Mouse (Mus musculus) G1E (cell line): ENCODE data around the gene Clasp1.

Source experiments
- CTCF ChIP-seq: IDR thresholded peaks from 2 replicates; pipeline ENCODE4 v1.5.1; 2012; ENCODE audit warnings: low read depth, low read length, inconsistent platforms, mixed read lengths
- GATA1 ChIP-seq: IDR thresholded peaks from 2 replicates; pipeline ENCODE4 v1.6.1; 2012; ENCODE audit warnings: borderline replicate concordance, low read length, inconsistent platforms, mixed read lengths
- GATA2 ChIP-seq: IDR thresholded peaks from 2 replicates; pipeline ENCODE4 v1.6.1; 2012; ENCODE audit warnings: low read depth, low read length, inconsistent platforms, borderline replicate concordance
- POLR2AphosphoS5 ChIP-seq: IDR thresholded peaks from 2 replicates; pipeline ENCODE4 v1.6.1; 2012; ENCODE audit warnings: low read depth, low read length, inconsistent platforms; ENCODE audit not compliant: insufficient replicate concordance
- TAL1 ChIP-seq: conservative IDR thresholded peaks from 2 replicates; pipeline ENCODE4 v1.6.1; 2012; ENCODE audit warnings: low read depth, low read length, inconsistent platforms, mixed read lengths

- TF ChIP-seq CTCF (no peak), TAL1 (no peak), GATA1 (no peak), POLR2AphosphoS5 (no peak), GATA2 (no peak)
Measured at GRCm38 (mm10) chr1:118525336-118525735, 136.5 kb downstream of the Clasp1 start.
